Mouse (Mus musculus): Measurements from ENCODE around the gene Selenov. TPM values are rescaled to one million over a fixed set of nuclear protein-coding genes. Genes with fewer than 3 reads are reported as not detected.
A peak's percentile ranks its signal among the peaks of the same experiment; 100 is the strongest.

The Selenov gene
- polyA plus RNA-seq, 1 experiment from 2014 or later = 0.17 TPM

DNA sequence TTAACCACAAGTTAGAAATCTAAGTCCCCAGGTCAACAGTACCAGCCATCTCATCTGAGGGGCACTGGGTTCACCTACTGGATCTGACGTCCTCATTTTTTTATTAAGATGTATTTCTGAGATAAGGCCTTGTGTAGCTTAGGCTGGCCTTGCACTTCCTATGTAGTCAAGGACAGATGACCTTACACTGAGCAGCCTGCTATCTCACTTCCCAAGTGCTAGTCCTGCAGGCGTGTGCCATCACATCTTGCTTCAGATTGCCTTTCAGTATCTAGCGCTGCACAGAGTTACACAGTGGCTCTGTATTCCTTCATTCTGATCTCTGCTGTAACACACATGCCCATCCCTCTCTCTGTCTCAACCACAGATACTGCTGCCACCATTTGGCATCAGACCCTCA is 27.1 kb upstream of the Selenov start:
- H3K4me1 ChIP-seq = no peaks in the 10 kb centered on the region
- H3K4me2 ChIP-seq = no peak overlapping the region
- H3K9ac ChIP-seq = no peak overlapping the region
- H3K4me3 ChIP-seq = no peak overlapping the region
- WGBS = 86% methylated on average over 3 of the region's 3 CpGs
- no peaks in the 10 kb centered on the region for H3K27me3 ChIP-seq
- no peak for ATAC-seq (ENCODE audit: insufficient number of reproducible peaks, insufficient read depth, low FRiP score, low TSS enrichment, low read depth)
- peaks cover 92% of the 10 kb centered on the region for H3K36me3 ChIP-seq
- H3K9me3 ChIP-seq = no peaks in the 10 kb centered on the region
- no peak overlapping the region for H3K27ac ChIP-seq

- peaks cover 68% of the 10 kb centered on the region for H3K36me3 ChIP-seq
- H3K9me3 ChIP-seq = no peaks in the 10 kb centered on the region
- peak within 1 kb of the TSS; percentile 48; the same call in 1 of the 2 replicates for H3K27ac ChIP-seq
- WGBS = under 1% methylated on average over 45 of the region's 45 CpGs
- no peaks in the 10 kb centered on the region for H3K27me3 ChIP-seq
- H3K4me3 ChIP-seq = peak within 1 kb of the TSS; percentile 89
- H3K4me1 ChIP-seq = peaks cover 12% of the 10 kb centered on the region
- peak; percentile 93 for ATAC-seq (ENCODE audit: insufficient number of reproducible peaks, insufficient read depth, low FRiP score, low TSS enrichment, low read depth)
- peak within 1 kb of the TSS; percentile 94 for H3K9ac ChIP-seq
- peak within 1 kb of the TSS; percentile 76 for H3K4me2 ChIP-seq
Observed at GRCm38 (mm10) chr7:28311926-28312543, 21.0 kb upstream of the Selenov start, which contains the start of gene Timm50. Timm50 (minus strand) TSS chr7:28312072.

GRCm38 (mm10) chr7:28311151-28311925 is 20.4 kb upstream of the Selenov start:
- no peaks in the 10 kb centered on the region for H3K27me3 ChIP-seq

GRCm38 (mm10) chr7:28309737-28310136 is 18.8 kb upstream of the Selenov start:
- Histone ChIP-seq H3K27ac (no peak overlapping the region), H3K4me3 (no peak overlapping the region), H3K9me3 (no peaks in the 10 kb centered on the region), H3K9ac (no peak overlapping the region), H3K4me1 (peaks cover 12% of the 10 kb centered on the region), H3K27me3 (no peaks in the 10 kb centered on the region), H3K36me3 (peaks cover 68% of the 10 kb centered on the region), H3K4me2 (no peak overlapping the region)
- 58% methylated on average over 9 of the region's 9 CpGs for WGBS
- no peak for ATAC-seq (ENCODE audit: insufficient number of reproducible peaks, insufficient read depth, low FRiP score, low TSS enrichment, low read depth)

More at GRCm38 (mm10) chr7:28311151-28311925, 20.4 kb upstream of the Selenov start:
- peak; percentile 34; the same call in 1 of the 2 replicates for ATAC-seq (ENCODE audit: insufficient number of reproducible peaks, insufficient read depth, low FRiP score, low TSS enrichment, low read depth)
- WGBS = 6% methylated on average over 35 of the region's 35 CpGs
- peak overlapping the region; percentile 48; the same call in 1 of the 2 replicates for H3K27ac ChIP-seq
- no peaks in the 10 kb centered on the region for H3K9me3 ChIP-seq
- H3K4me1 ChIP-seq = peaks cover 12% of the 10 kb centered on the region
- peak overlapping the region; percentile 76 for H3K4me2 ChIP-seq
- H3K9ac ChIP-seq = peak overlapping the region; percentile 94
- H3K36me3 ChIP-seq = peaks cover 68% of the 10 kb centered on the region
- peak overlapping the region; percentile 89 for H3K4me3 ChIP-seq

DNA sequence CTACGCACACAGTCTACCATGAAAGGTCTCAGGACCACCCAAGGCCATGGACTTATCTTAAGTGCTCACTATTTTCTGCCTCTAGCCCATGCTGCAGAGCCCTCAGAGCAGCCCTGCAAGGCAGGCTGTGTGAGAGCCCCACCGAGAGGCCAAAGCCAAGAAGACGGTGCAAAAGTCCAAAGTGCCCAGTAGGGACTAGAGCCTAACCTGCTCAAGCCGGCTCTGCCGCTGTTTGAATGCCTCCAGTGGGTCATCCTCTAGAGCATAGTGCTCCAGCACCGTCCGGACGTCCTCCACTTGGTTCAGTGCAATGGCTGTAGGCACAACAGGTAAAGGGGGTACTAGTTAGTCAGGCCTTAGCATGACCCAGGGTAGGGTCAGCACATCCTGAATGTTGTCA is 15.2 kb upstream of the Selenov start:
- ATAC-seq (ENCODE audit: insufficient number of reproducible peaks, insufficient read depth, low FRiP score, low TSS enrichment, low read depth) = no peak
- Histone ChIP-seq H3K9me3 (no peaks in the 10 kb centered on the region), H3K4me2 (no peak overlapping the region), H3K4me3 (no peak overlapping the region), H3K36me3 (peaks cover 60% of the 10 kb centered on the region), H3K27ac (no peak overlapping the region), H3K27me3 (peaks cover 24% of the 10 kb centered on the region), H3K9ac (no peak overlapping the region), H3K4me1 (peaks cover 20% of the 10 kb centered on the region)
- WGBS = 95% methylated on average over 8 of the region's 8 CpGs

GRCm38 (mm10) chr7:28305641-28306040 is 14.7 kb upstream of the Selenov start:
- Histone ChIP-seq H3K4me1 (peaks cover 16% of the 10 kb centered on the region), H3K4me2 (no peak overlapping the region), H3K9ac (no peak overlapping the region), H3K4me3 (no peak overlapping the region), H3K9me3 (no peaks in the 10 kb centered on the region), H3K27ac (no peak overlapping the region), H3K27me3 (peaks cover 29% of the 10 kb centered on the region), H3K36me3 (peaks cover 60% of the 10 kb centered on the region)
- ATAC-seq (ENCODE audit: insufficient number of reproducible peaks, insufficient read depth, low FRiP score, low TSS enrichment, low read depth) = no peak
- 93% methylated on average over 10 of the region's 10 CpGs for WGBS

DNA sequence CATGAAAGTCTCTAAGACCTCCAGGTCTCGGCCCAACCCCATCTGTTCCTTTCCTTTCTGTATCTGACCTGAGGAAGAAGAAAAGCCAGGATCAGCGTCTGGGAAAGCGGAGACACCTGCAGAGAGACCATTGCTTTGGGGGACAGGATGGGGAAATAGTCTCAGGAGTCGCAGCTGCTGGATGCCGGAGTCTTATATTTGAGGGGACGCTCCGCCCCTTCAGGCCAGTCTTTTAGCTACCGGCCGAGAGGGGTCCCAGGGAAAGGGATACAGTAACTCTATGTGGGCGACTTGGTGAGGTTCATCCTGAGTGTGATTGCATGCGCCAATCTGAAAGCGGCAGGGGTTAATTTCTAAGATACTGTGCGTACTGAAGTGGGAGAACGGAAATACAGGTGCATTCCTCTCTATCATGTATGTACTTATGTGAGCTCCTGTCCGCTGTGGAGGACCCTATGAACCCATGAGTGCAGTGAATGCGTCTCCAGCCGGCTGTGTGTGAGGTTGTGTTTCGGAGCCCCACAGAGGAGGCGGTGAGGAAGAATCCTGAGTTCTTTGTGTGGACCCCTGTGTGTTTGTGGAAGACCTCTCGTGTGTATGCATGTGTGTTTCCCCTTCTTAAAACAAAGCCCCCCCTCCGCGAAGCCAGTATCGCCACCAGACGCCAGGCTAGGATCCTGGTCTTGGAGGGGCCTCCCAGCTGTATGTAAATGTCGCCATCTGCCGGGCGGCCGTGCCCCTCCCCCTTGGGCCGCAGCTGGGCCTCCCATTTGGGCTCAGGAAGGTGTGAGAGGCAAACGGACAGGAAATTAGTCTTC is 10.8 kb upstream of the Selenov start, which contains the start of gene Dll3:
Gene Dll3 (minus strand): TSS at position 623 of the 818 bp plus-strand sequence.
- no peak within 1 kb of the TSS for H3K27ac ChIP-seq
- H3K27me3 ChIP-seq = peaks cover 68% of the 10 kb centered on the region
- peak within 1 kb of the TSS; percentile 46 for H3K9ac ChIP-seq
- peaks cover 22% of the 10 kb centered on the region for H3K36me3 ChIP-seq
- H3K9me3 ChIP-seq = no peaks in the 10 kb centered on the region
- ATAC-seq (ENCODE audit: insufficient number of reproducible peaks, insufficient read depth, low FRiP score, low TSS enrichment, low read depth) = no peak
- 3% methylated on average over 30 of the region's 30 CpGs for WGBS
- peak within 1 kb of the TSS; percentile 57 for H3K4me2 ChIP-seq
- H3K4me3 ChIP-seq = peak within 1 kb of the TSS; percentile 32
- H3K4me1 ChIP-seq = peaks cover 20% of the 10 kb centered on the region

- WGBS = 8% methylated on average over 43 of the region's 43 CpGs
- Histone ChIP-seq H3K4me1 (peaks cover 26% of the 10 kb centered on the region), H3K27me3 (peaks cover 96% of the 10 kb centered on the region), H3K4me2 (peak overlapping the region; percentile 49), H3K9me3 (no peaks in the 10 kb centered on the region), H3K9ac (0 out of 2 replicates have a peak overlapping the region, but pooled peaks have one; percentile 27), H3K27ac (no peak overlapping the region), H3K4me3 (peak overlapping the region; percentile 23), H3K36me3 (no peaks in the 10 kb centered on the region)
- ATAC-seq (ENCODE audit: insufficient number of reproducible peaks, insufficient read depth, low FRiP score, low TSS enrichment, low read depth) = no peak
Observed at GRCm38 (mm10) chr7:28298837-28299625, 8.0 kb upstream of the Selenov start.

- Histone ChIP-seq H3K27ac (no peak overlapping the region), H3K4me1 (peaks cover 25% of the 10 kb centered on the region), H3K36me3 (no peaks in the 10 kb centered on the region), H3K27me3 (peaks cover 100% of the 10 kb centered on the region), H3K9me3 (no peaks in the 10 kb centered on the region), H3K9ac (peak overlapping the region; percentile 74), H3K4me3 (peak overlapping the region; percentile 55), H3K4me2 (peak overlapping the region; percentile 87)
- under 1% methylated on average over 63 of the region's 63 CpGs for WGBS
- ATAC-seq (ENCODE audit: insufficient number of reproducible peaks, insufficient read depth, low FRiP score, low TSS enrichment, low read depth) = no peak
Observed at GRCm38 (mm10) chr7:28294481-28294880, 3.5 kb upstream of the Selenov start.

- no peaks in the 10 kb centered on the region for H3K9me3 ChIP-seq
- no peaks in the 10 kb centered on the region for H3K36me3 ChIP-seq
- H3K9ac ChIP-seq = no peak overlapping the region
- H3K27me3 ChIP-seq = peaks cover 86% of the 10 kb centered on the region
- peak overlapping the region; percentile 57 for H3K4me2 ChIP-seq
- H3K4me3 ChIP-seq = peak overlapping the region; percentile 33
- ATAC-seq (ENCODE audit: insufficient number of reproducible peaks, insufficient read depth, low FRiP score, low TSS enrichment, low read depth) = no peak
- H3K4me1 ChIP-seq = peaks cover 19% of the 10 kb centered on the region
- WGBS = 2% methylated on average over 16 of the region's 18 CpGs
- no peak overlapping the region for H3K27ac ChIP-seq
Observed at GRCm38 (mm10) chr7:28290165-28290564, 821 bp downstream of the Selenov start.
